Mouse (Mus musculus): ENCODE measurements at regions not wholly inside any gene's neighbourhood (a gene's known extent, or its start where the extent isn't known, plus 50 kb on each side); places are given as distances from the start of the nearest gene placed in this dataset.
"Not testable (repeated sequence)": the region's sequence is repeated elsewhere in the genome, so short reads cannot be mapped to it uniquely, and the experiment has no call there.

- intact Hi-C loops (cut with DNase I): no loop called here
- DNase-seq (ENCODE audit: low spot score in 2 of 2): no peak
Observed at GRCm38 (mm10) chr10:118947724-118948123, 77.7 kb upstream of the Dyrk2 start.

- intact Hi-C loops (cut with DNase I): no loop called here
- DNase-seq (ENCODE audit: low spot score in 2 of 2): no peak
Observed at GRCm38 (mm10) chr10:118947016-118947674, 77.1 kb upstream of the Dyrk2 start.

- DNase-seq (ENCODE audit: low spot score in 2 of 2): no peak
- intact Hi-C loops (cut with DNase I): no loop called here
Observed at GRCm38 (mm10) chr10:118927316-118927715, 57.3 kb upstream of the Dyrk2 start.

GRCm38 (mm10) chr10:118923473-118924185 is 53.6 kb upstream of the Dyrk2 start:
- DNase-seq (ENCODE audit: low spot score in 2 of 2): no peak
- intact Hi-C loops (cut with DNase I): no loop called here

- intact Hi-C loops (cut with DNase I): not testable (repeated sequence)
Observed at GRCm38 (mm10) chr10:118922120-118922519, 52.1 kb upstream of the Dyrk2 start.

More at GRCm38 (mm10) chr10:118922120-118922519, 52.1 kb upstream of the Dyrk2 start:
- DNase-seq (ENCODE audit: low spot score in 2 of 2): not testable (repeated sequence)

Measured in left cerebral cortex, postnatal 36 days (tissue).